Mouse (Mus musculus): ENCODE data around the gene Trpm3.

- TF ChIP-seq CTCF (IDR thresholded peaks at IDR 0.05) (no peak), EP300 (IDR thresholded peaks at IDR 0.05) (no peak)
Observed at GRCm38 (mm10) chr19:22935067-22935466, 796.2 kb downstream of the Trpm3 start.

Measured in lung, postnatal 0 days (tissue).